27 mouse cellular contexts compared by ENCODE assay signal in the genomic region with DNA sequence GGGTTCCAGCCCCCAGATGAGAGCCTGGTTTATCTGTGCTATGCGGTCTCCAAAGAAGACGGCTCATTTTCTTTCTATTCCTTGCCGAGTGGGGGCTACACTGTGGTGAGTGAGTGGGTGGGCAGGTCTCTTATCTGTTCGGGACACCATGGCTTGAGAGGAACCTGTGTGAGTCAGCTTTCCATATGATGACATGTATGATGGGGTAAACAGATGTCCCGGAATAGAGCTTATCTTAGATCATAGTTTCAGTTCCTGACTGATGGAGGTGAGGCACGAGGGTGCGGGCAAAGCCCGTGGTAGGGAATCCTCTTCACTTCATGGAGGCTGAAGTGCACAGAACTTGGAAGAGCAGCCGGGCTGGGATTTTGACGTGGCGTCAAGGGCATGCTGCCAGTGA. TPM values are rescaled to one million over a fixed set of nuclear protein-coding genes. Genes with fewer than 3 reads are reported as not detected.
DNase-seq lines count a peak whose midpoint lies in the region; ATAC-seq and TF ChIP-seq lines count a peak whose summit lies in the region.
"Had no signal": no experiment of that assay in that cellular context is flagged by ENCODE, and none has a peak within 500 bp of the region (broad histone marks: within the 10 kb centered on the region; RNA-seq: fewer than 3 reads in every experiment).

No protein-coding gene starts in this region.

- H3K9me3 ChIP-seq in G1E (replicated peaks) = no peaks in the 10 kb centered on the region
- no peaks in the 10 kb centered on the region for H3K9me3 ChIP-seq in midbrain, embryonic 16.5 days (replicated peaks; ENCODE audit: control insufficient read depth, low read length, poor library complexity, severe bottlenecking)
- H3K9me3 ChIP-seq in hindbrain, embryonic 10.5 days = no peaks in the 10 kb centered on the region
- H3K9me3 ChIP-seq: embryonic facial prominence, embryonic 12.5 days; embryonic facial prominence, embryonic 15.5 days; heart, embryonic 12.5 days; heart, embryonic 15.5 days; hindbrain, embryonic 15.5 days had no signal

- no peak overlapping the region for H3K4me2 ChIP-seq in midbrain, embryonic 16.5 days (ENCODE audit: low read length)
- H3K4me2 ChIP-seq: embryonic facial prominence, embryonic 12.5 days; embryonic facial prominence, embryonic 15.5 days; heart, embryonic 12.5 days; heart, embryonic 15.5 days; hindbrain, embryonic 15.5 days had no signal

- peak overlapping the region; percentile 48; the same call in 1 of the 2 replicates for H3K4me3 ChIP-seq in G1E (ENCODE audit: low read depth, low read length)
- H3K4me3 ChIP-seq in midbrain, embryonic 16.5 days (ENCODE audit: low read depth, low read length) = no peak overlapping the region
- H3K4me3 ChIP-seq in hindbrain, embryonic 10.5 days = no peak overlapping the region
- H3K4me3 ChIP-seq: embryonic facial prominence, embryonic 12.5 days; embryonic facial prominence, embryonic 15.5 days; gastrocnemius, adult 2 months; heart, embryonic 12.5 days; heart, embryonic 15.5 days; hindbrain, embryonic 15.5 days had no signal

- no peak overlapping the region for H3K27ac ChIP-seq in midbrain, embryonic 16.5 days (ENCODE audit: low read length)
- no peak overlapping the region for H3K27ac ChIP-seq in hindbrain, embryonic 10.5 days
- H3K27ac ChIP-seq: embryonic facial prominence, embryonic 12.5 days; embryonic facial prominence, embryonic 15.5 days; gastrocnemius, adult 2 months; heart, embryonic 15.5 days; hindbrain, embryonic 15.5 days had no signal

- H3K4me1 ChIP-seq in G1E (ENCODE audit: insufficient read depth, low read depth, low read length) = peaks cover 36% of the 10 kb centered on the region
- no peaks in the 10 kb centered on the region for H3K4me1 ChIP-seq in midbrain, embryonic 16.5 days (ENCODE audit: control insufficient read depth, insufficient read depth, low read length)
- peaks cover 6% of the 10 kb centered on the region; the same call in 1 of the 2 replicates for H3K4me1 ChIP-seq in hindbrain, embryonic 10.5 days (replicated peaks)
- H3K4me1 ChIP-seq: embryonic facial prominence, embryonic 12.5 days; embryonic facial prominence, embryonic 15.5 days; heart, embryonic 12.5 days; heart, embryonic 15.5 days; hindbrain, embryonic 15.5 days had no signal

- H3K36me3 ChIP-seq in G1E (replicated peaks) = peaks cover 97% of the 10 kb centered on the region
- H3K36me3 ChIP-seq in midbrain, embryonic 16.5 days (ENCODE audit: control insufficient read depth, insufficient read depth, low read length) = peaks cover 47% of the 10 kb centered on the region
- peaks cover 91% of the 10 kb centered on the region for H3K36me3 ChIP-seq in hindbrain, embryonic 10.5 days

- H3K27me3 ChIP-seq in G1E (ENCODE audit: insufficient read depth, low read length) = no peaks in the 10 kb centered on the region
- H3K27me3 ChIP-seq in midbrain, embryonic 16.5 days (ENCODE audit: control insufficient read depth, insufficient read depth, low read depth, low read length) = no peaks in the 10 kb centered on the region
- no peaks in the 10 kb centered on the region for H3K27me3 ChIP-seq in hindbrain, embryonic 10.5 days (ENCODE audit: insufficient read depth, poor library complexity, severe bottlenecking)
- H3K27me3 ChIP-seq: embryonic facial prominence, embryonic 12.5 days; embryonic facial prominence, embryonic 15.5 days; heart, embryonic 12.5 days; heart, embryonic 15.5 days; hindbrain, embryonic 15.5 days had no signal

- peak; percentile 78 for ATAC-seq in G1E (ENCODE audit: extremely low read depth, insufficient number of reproducible peaks, low FRiP score, poor library complexity, severe bottlenecking)
- ATAC-seq in common myeloid progenitor, adult 5-6 weeks (replicated peaks; ENCODE audit: low read depth, poor library complexity, severe bottlenecking) = peak; percentile 41; the same call in 1 of the 2 replicates
- ATAC-seq in midbrain, embryonic 16.5 days = no peak
- ATAC-seq: activated CD4-positive, CD25-positive, alpha-beta regulatory T cell, adult 4 months; CD4-positive, CD25-positive, alpha-beta regulatory T cell, adult 4 months; forebrain, embryonic 14.5 days; forebrain, postnatal 0 days; intestine, postnatal 0 days had no signal

- H3K9ac ChIP-seq in midbrain, embryonic 16.5 days (ENCODE audit: low read depth, low read length) = no peak overlapping the region
- H3K9ac ChIP-seq: embryonic facial prominence, embryonic 12.5 days; embryonic facial prominence, embryonic 15.5 days; forebrain, postnatal 0 days; heart, embryonic 12.5 days; heart, embryonic 15.5 days; hindbrain, embryonic 15.5 days had no signal

- TF ChIP-seq CTCF in G1E (IDR thresholded peaks at IDR 0.05; ENCODE audit: low read depth, low read length) = no peak

- peak; percentile 34 for DNase-seq in adrenal gland, postnatal 10 days
- DNase-seq in adrenal gland, postnatal 4 days (ENCODE audit: low spot score in 2 of 2) = no peak
- DNase-seq in G1E (ENCODE audit: low spot score) = peak; percentile 57
- DNase-seq in hindbrain, embryonic 10.5 days (ENCODE audit: low spot score) = no peak
- no peak for DNase-seq in Muller cell, postnatal 12 days (ENCODE audit: inconsistent ontology term)
- DNase-seq: cerebellum, adult 18-20 months; cerebellum, adult 9-10 months; cerebellum, postnatal 14 days; forebrain, postnatal 0 days; gastrocnemius, adult 2 months; gastrocnemius, postnatal 14 days; heart, adult 18-20 months; heart, postnatal 36 days; kidney, adult 2 months had no signal

- WGBS in midbrain, embryonic 16.5 days = 98% methylated on average over 11 of the region's 11 CpGs
- WGBS in hindbrain, embryonic 10.5 days = 95% methylated on average over 11 of the region's 11 CpGs

RNA-seq across cellular contexts. Expression of gene Nomo1, which starts 12.4 kb away (rescaled TPM):
- 10 to 100 TPM; 50.4 to 50.6 TPM for total RNA-seq in adrenal gland, postnatal 10 days (2021)
- total RNA-seq in adrenal gland, postnatal 4 days (2021) = 10 to 100 TPM; 53.4 to 57.7 TPM
- 26.4 and 35.0 TPM in 2 replicates for total RNA-seq in G1E (2014; fragmentation: Nextera tagmentation)
- total RNA-seq in G1E (2017) = 47.8 and 52.7 TPM in 2 replicates
- polyA plus RNA-seq in G1E (2012) = 43.8 and 47.2 TPM in 2 replicates
- total RNA-seq in common myeloid progenitor, adult 5-6 weeks (2017) = 53.2 and 72.1 TPM in 2 replicates
- polyA plus RNA-seq in midbrain, embryonic 16.5 days (2015; fragmentation: Nextera tagmentation; extraction: Ambion mirVana) = 45.0 and 47.0 TPM in 2 replicates
- 29.3 and 30.7 TPM in 2 replicates for polyA plus RNA-seq in hindbrain, embryonic 10.5 days (2016; fragmentation: Nextera tagmentation; extraction: Ambion mirVana)

RNA-seq across cellular contexts. Expression of gene Abcc6, which starts 15.8 kb away (rescaled TPM):
- total RNA-seq in adrenal gland, postnatal 10 days (2021) = 10 to 100 TPM in 1 of 2 experiments, 1 to 10 TPM in 1; 8.2 to 13.6 TPM
- total RNA-seq in adrenal gland, postnatal 4 days (2021) = 1 to 10 TPM; 1.5 to 7.2 TPM
- total RNA-seq in G1E (2014; fragmentation: Nextera tagmentation) = not detected in 2 replicates
- under 0.01 TPM in 2 replicates for total RNA-seq in G1E (2017)
- 0.02 TPM in 1 of 2 replicates, not detected in the other for polyA plus RNA-seq in G1E (2012)
- not detected in 2 replicates for total RNA-seq in common myeloid progenitor, adult 5-6 weeks (2017)
- 0.27 and 0.45 TPM in 2 replicates for polyA plus RNA-seq in midbrain, embryonic 16.5 days (2015; fragmentation: Nextera tagmentation; extraction: Ambion mirVana)
- 0.12 and 0.20 TPM in 2 replicates for polyA plus RNA-seq in hindbrain, embryonic 10.5 days (2016; fragmentation: Nextera tagmentation; extraction: Ambion mirVana)
- total RNA-seq: heart, adult 18-20 months; heart, postnatal 10 days; heart, postnatal 36 days had no signal
- polyA plus RNA-seq: activated CD4-positive, CD25-positive, alpha-beta regulatory T cell, adult 4 months; C2C12; CD4-positive, CD25-positive, alpha-beta regulatory T cell, adult 4 months; heart, embryonic 15.5 days had no signal

RNA-seq across cellular contexts. Expression of gene Kcnj11, which starts 54.7 kb away (rescaled TPM):
- 1 to 10 TPM; 1.7 to 4.9 TPM for total RNA-seq in adrenal gland, postnatal 10 days (2021)
- total RNA-seq in adrenal gland, postnatal 4 days (2021) = 1 to 10 TPM; 2.3 to 2.8 TPM
- total RNA-seq in G1E (2014; fragmentation: Nextera tagmentation) = not detected in 2 replicates
- 0.23 TPM in 1 of 2 replicates, not detected in the other for total RNA-seq in G1E (2017)
- not detected in 2 replicates for polyA plus RNA-seq in G1E (2012)
- not detected in 2 replicates for total RNA-seq in common myeloid progenitor, adult 5-6 weeks (2017)
- polyA plus RNA-seq in midbrain, embryonic 16.5 days (2015; fragmentation: Nextera tagmentation; extraction: Ambion mirVana) = 2.4 and 2.8 TPM in 2 replicates
- polyA plus RNA-seq in hindbrain, embryonic 10.5 days (2016; fragmentation: Nextera tagmentation; extraction: Ambion mirVana) = 0.22 and 0.48 TPM in 2 replicates
- polyA plus RNA-seq: activated CD4-positive, CD25-positive, alpha-beta regulatory T cell, adult 4 months; C2C12; CD4-positive, CD25-positive, alpha-beta regulatory T cell, adult 4 months had no signal

Comparison
In these comparisons a context has a peak if more than half of its experiments do, and no peak if none do; other contexts are left out.
1. DNase-seq: peak in adrenal gland, postnatal 10 days (single experiment) and G1E (single experiment); none in adrenal gland, postnatal 4 days (0 of 2), hindbrain, embryonic 10.5 days (single experiment) and Muller cell, postnatal 12 days (single experiment).